Mouse (Mus musculus): ENCODE results near the gene Dpp7.

GRCm38 (mm10) chr2:25400291-25400690, 44.1 kb upstream of the Dpp7 start:
- TF ChIP-seq EP300 (IDR thresholded peaks at IDR 0.05; ENCODE audit: insufficient read depth, low read depth, low read length) (no peak), CTCF (IDR thresholded peaks at IDR 0.05) (no peak), POLR2A (IDR thresholded peaks at IDR 0.05; ENCODE audit: insufficient read depth, low read depth, low read length) (peak; percentile 33; the same call in 1 of the 2 replicates)
